Mouse (Mus musculus) hindbrain, postnatal 0 days (tissue): ENCODE measurements at regions not wholly inside any gene's neighbourhood (a gene's known extent, or its start where the extent isn't known, plus 50 kb on each side); places are given as distances from the start of the nearest gene placed in this dataset.
A peak's percentile ranks its signal among the peaks of the same experiment; 100 is the strongest.

Experiments
- ATAC-seq: fragments of 200-750 bp; cut with Nextera tagmentation; 2 replicates; pipeline ENCODE4 v1.8.0; 2017; ENCODE audit warnings: mild to moderate bottlenecking, moderate TSS enrichment, moderate library complexity
- DNase-seq: peaks from one replicate; pipeline ENCODE4 v3.0.0-alpha.2; 2015; ENCODE audit warnings: low spot score
- H3K27ac ChIP-seq: fragments of 300-500 bp; sonication (generic); 2 replicates; pipeline ENCODE4 v1.5.1; 2014; ENCODE audit warnings: mild to moderate bottlenecking
- H3K27me3 ChIP-seq: fragments of 300-500 bp; sonication (generic); 2 replicates; pipeline ENCODE4 v1.6.1; 2014; ENCODE audit warnings: low read length, mixed read lengths; ENCODE audit not compliant: insufficient read depth
- H3K36me3 ChIP-seq: fragments of 300-500 bp; sonication (generic); 2 replicates; pipeline ENCODE4 v1.6.1; 2014; ENCODE audit warnings: low read length, mixed read lengths; ENCODE audit not compliant: insufficient read depth
- H3K4me1 ChIP-seq: fragments of 300-500 bp; sonication (generic); 2 replicates; pipeline ENCODE4 v1.6.1; 2014; ENCODE audit warnings: antibody characterized with exemption, low read length, mixed read lengths; ENCODE audit not compliant: insufficient read depth
- H3K4me2 ChIP-seq: fragments of 300-500 bp; sonication (generic); 2 replicates; pipeline ENCODE4 v1.6.1; 2014; ENCODE audit warnings: low read depth, mild to moderate bottlenecking, low read length, moderate library complexity, mixed read lengths
- H3K4me3 ChIP-seq: fragments of 300-500 bp; sonication (generic); 2 replicates; pipeline ENCODE4 v1.5.1; 2014; ENCODE audit warnings: low read length
- H3K9ac ChIP-seq: fragments of 300-500 bp; sonication (generic); replicated peaks from 2 replicates; pipeline ENCODE4 v1.6.1; 2014; ENCODE audit warnings: mild to moderate bottlenecking, low read length, moderate library complexity, mixed read lengths
- H3K9me3 ChIP-seq: fragments of 300-500 bp; sonication (generic); 2 replicates; pipeline ENCODE4 v1.6.1; 2016; ENCODE audit warnings: low read length, mixed read lengths
- CTCF ChIP-seq: IDR thresholded peaks from 2 replicates; pipeline ENCODE4 v1.5.1; 2016; ENCODE audit warnings: antibody characterized with exemption, control low read depth, low read depth
- WGBS: fragments of 180-500 bp; shearing (Covaris S2); extraction: QIAGEN DNeasy Blood & Tissue Kit; methylation state at CpG from one replicate; pipeline ENCODE4 v1.1.7; 2014; 5-methylcytosine and 5-hydroxymethylcytosine counted together

DNA sequence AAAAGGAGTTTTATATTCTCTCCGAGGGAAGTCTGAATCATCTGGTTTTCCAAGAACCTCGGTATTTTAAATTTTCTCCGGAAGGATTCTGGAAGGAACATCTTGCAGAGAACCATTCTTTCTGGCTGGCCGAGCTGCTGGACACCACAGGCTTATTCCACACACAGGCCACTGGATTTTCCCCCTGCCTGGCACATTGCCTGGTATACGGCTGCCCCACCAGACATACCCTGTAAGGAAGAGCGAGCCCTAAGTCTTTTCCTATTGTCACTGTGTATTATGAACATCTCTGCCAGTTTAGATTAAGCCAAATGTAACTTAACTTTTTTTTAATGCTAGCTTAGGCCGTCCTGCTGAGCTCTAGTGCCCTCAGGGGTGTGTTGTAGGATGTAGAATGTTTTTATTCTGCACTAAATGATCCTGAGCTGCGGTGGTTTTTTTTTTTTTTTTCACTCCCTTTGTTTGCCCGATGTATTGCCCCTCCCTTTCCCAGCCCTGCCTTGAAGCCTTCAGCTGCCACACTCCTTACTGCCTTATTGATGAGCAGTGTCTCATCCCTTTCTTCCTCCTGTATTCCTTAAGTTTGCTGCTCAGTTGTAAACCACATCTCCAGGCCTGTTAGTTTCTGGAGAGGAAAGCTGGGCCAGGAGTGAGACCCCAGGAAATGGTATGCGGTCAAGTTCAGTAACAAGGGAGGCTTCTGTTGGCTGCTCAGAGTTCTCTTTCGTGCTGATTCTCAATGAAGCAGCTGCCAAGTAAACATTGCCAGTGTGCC lies 164.3 kb downstream of the Faxc start:
- Histone ChIP-seq H3K4me2 (0 out of 2 replicates have a peak overlapping the region, but pooled peaks have one; percentile 17), H3K9me3 (no peaks in the 10 kb centered on the region), H3K4me3 (no peak overlapping the region), H3K27me3 (no peaks in the 10 kb centered on the region), H3K4me1 (no peaks in the 10 kb centered on the region), H3K9ac (no peak overlapping the region), H3K27ac (peak overlapping the region; percentile 69), H3K36me3 (no peaks in the 10 kb centered on the region)
- no peak for TF ChIP-seq CTCF
- DNase-seq (peak; percentile 62), ATAC-seq (peak; percentile 78)
- WGBS = 16% methylated on average over 11 of the region's 11 CpGs

- Histone ChIP-seq H3K9ac (no peak overlapping the region), H3K27me3 (no peaks in the 10 kb centered on the region), H3K27ac (no peak overlapping the region), H3K36me3 (no peaks in the 10 kb centered on the region), H3K4me3 (no peak overlapping the region), H3K4me2 (no peak overlapping the region), H3K9me3 (no peaks in the 10 kb centered on the region), H3K4me1 (peaks cover 8% of the 10 kb centered on the region; the same call in 1 of the 2 replicates)
- WGBS = 93% methylated on average over 9 of the region's 9 CpGs
- DNase-seq (no peak), ATAC-seq (no peak)
- TF ChIP-seq CTCF = no peak
Measured at GRCm38 (mm10) chr4:22098605-22099004, 167.5 kb downstream of the Faxc start.

DNA sequence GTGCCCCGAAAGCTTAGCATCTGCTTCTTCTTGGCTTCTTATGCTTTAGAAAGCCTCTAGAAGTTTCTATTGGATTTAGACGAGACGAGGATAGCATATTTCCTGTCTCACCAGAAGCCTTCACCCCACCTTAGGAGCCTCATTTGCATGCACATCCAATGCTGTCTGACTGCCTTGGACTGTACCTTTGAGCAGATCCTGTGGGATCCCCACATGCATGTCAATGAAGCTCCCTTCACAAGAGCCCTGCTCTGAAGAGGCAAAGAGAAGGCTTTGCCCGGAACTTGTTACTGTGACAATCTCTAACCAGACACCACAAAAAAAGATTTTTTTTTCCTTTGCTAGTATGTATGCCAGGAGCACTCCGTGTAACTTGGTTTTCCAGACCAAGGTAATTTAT lies 171.3 kb downstream of the Faxc start:
- ATAC-seq = peak; percentile 92
- H3K27ac ChIP-seq = peak overlapping the region; percentile 70
- no peak for TF ChIP-seq CTCF
- H3K9me3 ChIP-seq = no peaks in the 10 kb centered on the region
- H3K4me1 ChIP-seq = peaks cover 8% of the 10 kb centered on the region; the same call in 1 of the 2 replicates
- H3K9ac ChIP-seq = no peak overlapping the region
- no peaks in the 10 kb centered on the region for H3K36me3 ChIP-seq
- H3K4me3 ChIP-seq = no peak overlapping the region
- no peak overlapping the region for H3K4me2 ChIP-seq
- DNase-seq = peak; percentile 65
- no peaks in the 10 kb centered on the region for H3K27me3 ChIP-seq
- 44% methylated on average over 5 of the region's 5 CpGs for WGBS

DNA sequence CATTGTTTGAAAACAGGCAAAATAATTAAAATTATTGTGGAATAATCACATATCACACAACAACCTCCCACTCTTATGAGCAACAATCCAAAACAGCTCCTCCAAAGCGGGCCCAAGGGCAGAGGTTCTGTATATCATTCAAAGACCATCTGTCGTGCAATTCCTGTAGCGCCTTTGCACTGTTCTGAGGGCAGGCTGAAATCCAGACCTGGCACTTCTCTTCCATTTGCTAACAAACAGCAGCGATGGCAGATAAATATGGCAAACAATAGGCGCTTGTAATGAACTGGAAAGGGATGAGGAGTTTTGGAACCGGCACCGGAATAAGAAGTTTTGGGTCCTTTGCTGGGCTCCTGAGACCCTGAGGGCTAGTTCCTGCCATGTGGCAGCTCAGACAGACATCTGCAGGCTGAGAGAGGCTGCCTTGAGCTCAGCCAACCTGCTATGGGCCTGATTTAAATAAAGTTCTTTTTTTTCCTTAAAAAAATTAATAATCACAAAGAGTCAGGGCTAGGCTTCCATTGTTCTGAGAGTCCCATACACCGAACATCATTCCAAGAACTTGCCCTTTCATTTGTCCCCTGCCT lies 172.0 kb downstream of the Faxc start:
- WGBS = 33% methylated on average over 8 of the region's 8 CpGs
- Histone ChIP-seq H3K27ac (peak overlapping the region; percentile 70), H3K4me2 (no peak overlapping the region), H3K9me3 (no peaks in the 10 kb centered on the region), H3K27me3 (no peaks in the 10 kb centered on the region), H3K36me3 (no peaks in the 10 kb centered on the region), H3K4me1 (peaks cover 8% of the 10 kb centered on the region; the same call in 1 of the 2 replicates), H3K4me3 (no peak overlapping the region), H3K9ac (no peak overlapping the region)
- TF ChIP-seq CTCF = no peak
- ATAC-seq (peak; percentile 76), DNase-seq (peak; percentile 65)

DNA sequence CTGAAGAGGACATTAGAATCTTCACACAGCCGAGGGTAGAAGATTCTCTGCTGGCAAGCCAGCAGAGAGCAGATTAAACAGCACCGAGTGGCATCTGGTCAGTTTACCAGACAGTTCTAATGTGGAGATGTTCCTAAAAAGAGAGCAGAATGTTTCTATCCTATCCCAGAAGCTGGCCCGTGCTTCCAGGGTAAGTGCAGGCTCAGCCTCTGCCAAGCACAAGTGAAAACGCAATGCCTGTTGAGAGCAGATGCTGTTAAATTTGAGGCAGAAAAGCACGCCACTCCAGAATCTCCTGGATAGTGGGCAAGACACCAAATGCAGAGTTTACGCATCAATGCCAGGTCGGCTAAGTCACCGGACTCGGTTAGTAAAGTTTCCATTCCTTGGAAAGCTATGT lies 175.8 kb downstream of the Faxc start:
- no peak overlapping the region for H3K4me2 ChIP-seq
- no peak for TF ChIP-seq CTCF
- H3K27me3 ChIP-seq = no peaks in the 10 kb centered on the region
- no peaks in the 10 kb centered on the region for H3K36me3 ChIP-seq
- no peak overlapping the region for H3K27ac ChIP-seq
- no peak for ATAC-seq
- DNase-seq = peak; percentile 62
- H3K4me1 ChIP-seq = peaks cover 13% of the 10 kb centered on the region
- H3K4me3 ChIP-seq = no peak overlapping the region
- no peaks in the 10 kb centered on the region for H3K9me3 ChIP-seq
- WGBS = 48% methylated on average over 9 of the region's 9 CpGs
- H3K9ac ChIP-seq = no peak overlapping the region

- H3K9ac ChIP-seq = no peak overlapping the region
- no peak overlapping the region for H3K27ac ChIP-seq
- ATAC-seq (peak; percentile 62; the same call in 1 of the 2 replicates), DNase-seq (no peak)
- no peak overlapping the region for H3K4me3 ChIP-seq
- TF ChIP-seq CTCF = no peak
- no peaks in the 10 kb centered on the region for H3K36me3 ChIP-seq
- 19% methylated on average over 6 of the region's 6 CpGs for WGBS
- no peaks in the 10 kb centered on the region for H3K9me3 ChIP-seq
- H3K27me3 ChIP-seq = no peaks in the 10 kb centered on the region
- H3K4me2 ChIP-seq = no peak overlapping the region
- H3K4me1 ChIP-seq = peaks cover 5% of the 10 kb centered on the region
Measured at GRCm38 (mm10) chr4:22109410-22109809, 178.3 kb downstream of the Faxc start.

GRCm38 (mm10) chr4:22110400-22110799 lies 179.3 kb downstream of the Faxc start:
- H3K36me3 ChIP-seq = no peaks in the 10 kb centered on the region
- H3K4me1 ChIP-seq = peaks cover 5% of the 10 kb centered on the region
- no peak overlapping the region for H3K4me3 ChIP-seq
- 38% methylated on average over 8 of the region's 8 CpGs for whole genome bisulfite sequencing
- no peak overlapping the region for H3K9ac ChIP-seq
- no peaks in the 10 kb centered on the region for H3K27me3 ChIP-seq
- DNase-seq (no peak), ATAC-seq (no peak)
- H3K4me2 ChIP-seq = no peak overlapping the region
- TF ChIP-seq CTCF = no peak
- no peaks in the 10 kb centered on the region for H3K9me3 ChIP-seq
- no peak overlapping the region for H3K27ac ChIP-seq
